Mouse (Mus musculus) kidney, adult 2 months (tissue): ENCODE results near the gene Fndc8.

ENCODE experiments used
- CTCF ChIP-seq: fragments of 200-500 bp; conservative IDR thresholded peaks from 2 replicates; pipeline ENCODE4 v1.5.1; 2011; ENCODE audit warnings: low read depth, mild to moderate bottlenecking, control low read depth, low read length, moderate library complexity, mixed read lengths; ENCODE audit not compliant: insufficient read depth, insufficient read length
- POLR2A ChIP-seq: fragments of 200-500 bp; IDR thresholded peaks from one replicate; pipeline ENCODE4 v1.6.1; 2011; ENCODE audit warnings: low read depth, low read length, control low read depth

- TF ChIP-seq POLR2A (no peak), CTCF (no peak)
Observed at GRCm38 (mm10) chr11:82889524-82890341, 2.2 kb upstream of the Fndc8 start.
